Mouse (Mus musculus) stomach, postnatal 0 days (tissue): ENCODE data around the gene Npm1. TPM values are rescaled to one million over a fixed set of nuclear protein-coding genes. Genes with fewer than 3 reads are reported as not detected.

Experiments used
- ATAC-seq: fragments of 200-750 bp; cut with Nextera tagmentation; 2 replicates; pipeline ENCODE4 v1.8.0; 2017; ENCODE audit not compliant: low FRiP score, low TSS enrichment
- DNase-seq: peaks from one replicate; pipeline ENCODE4 v3.0.0-alpha.2; 2016; ENCODE audit warnings: low spot score
- H3K27ac ChIP-seq: fragments of 300-500 bp; sonication (generic); replicated peaks from 2 replicates; pipeline ENCODE4 v1.5.1; 2014; ENCODE audit warnings: mild to moderate bottlenecking, control low read depth
- H3K27me3 ChIP-seq: fragments of 300-500 bp; sonication (generic); 2 replicates; pipeline ENCODE4 v1.6.1; 2014; ENCODE audit warnings: low read length; ENCODE audit not compliant: control insufficient read depth, insufficient read depth
- H3K36me3 ChIP-seq: fragments of 300-500 bp; sonication (generic); 2 replicates; pipeline ENCODE4 v1.6.1; 2014; ENCODE audit warnings: low read length, mixed read lengths; ENCODE audit not compliant: control insufficient read depth, insufficient read depth
- H3K4me1 ChIP-seq: fragments of 300-500 bp; sonication (generic); replicated peaks from 2 replicates; pipeline ENCODE4 v1.6.1; 2014; ENCODE audit warnings: antibody characterized with exemption; ENCODE audit not compliant: control insufficient read depth, insufficient read depth
- H3K4me2 ChIP-seq: fragments of 300-500 bp; sonication (generic); replicated peaks from 2 replicates; pipeline ENCODE4 v1.6.1; 2014; ENCODE audit warnings: low read depth, mild to moderate bottlenecking, control low read depth, moderate library complexity
- H3K4me3 ChIP-seq: fragments of 300-500 bp; sonication (generic); 2 replicates; pipeline ENCODE4 v1.5.1; 2014; ENCODE audit warnings: low read depth, low read length, control low read depth
- H3K9ac ChIP-seq: fragments of 300-500 bp; sonication (generic); 2 replicates; pipeline ENCODE4 v1.6.1; 2014; ENCODE audit warnings: mild to moderate bottlenecking, low read length, control low read depth, mixed read lengths
- H3K9me3 ChIP-seq: fragments of 300-500 bp; sonication (generic); 2 replicates; pipeline ENCODE4 v1.6.1; 2016; ENCODE audit warnings: low read length; ENCODE audit not compliant: control insufficient read depth
- CTCF ChIP-seq: IDR thresholded peaks from 2 replicates; pipeline ENCODE4 v1.5.1; 2016; ENCODE audit warnings: antibody characterized with exemption, low read depth, mild to moderate bottlenecking, moderate library complexity
- EP300 ChIP-seq: optimal IDR thresholded peaks from 2 replicates; pipeline ENCODE3; 2016; ENCODE audit warnings: antibody characterized with exemption
- WGBS: fragments of 180-500 bp; shearing (Covaris S2); extraction: QIAGEN DNeasy Blood & Tissue Kit; methylation state at CpG from one replicate; pipeline ENCODE4 v1.1.7; 2014; 5-methylcytosine and 5-hydroxymethylcytosine counted together
- polyA plus RNA-seq: library from polyadenylated mRNA; unstranded; fragments of >200 nt; fragmentation: Nextera tagmentation; extraction: Ambion mirVana; gene quantifications from 2 replicates; pipeline ENCODE4 v1.2.1, GENCODE M21; 2015

Gene Npm1
- polyA plus RNA-seq, 1 experiment from 2014 or later: 356 TPM

GRCm38 (mm10) chr11:33156436-33157015 is 6.5 kb downstream of the Npm1 start:
- Histone ChIP-seq H3K9me3 (no peaks in the 10 kb centered on the region), H3K27ac (no peak overlapping the region), H3K9ac (no peak overlapping the region), H3K4me2 (no peak overlapping the region), H3K4me3 (no peak overlapping the region), H3K27me3 (no peaks in the 10 kb centered on the region), H3K4me1 (no peaks in the 10 kb centered on the region), H3K36me3 (peaks cover 7% of the 10 kb centered on the region; the same call in 1 of the 2 replicates)
- ATAC-seq (no peak), DNase-seq (no peak)
- 64% methylated on average over 4 of the region's 4 CpGs for WGBS
- TF ChIP-seq CTCF (no peak), EP300 (no peak)

DNA sequence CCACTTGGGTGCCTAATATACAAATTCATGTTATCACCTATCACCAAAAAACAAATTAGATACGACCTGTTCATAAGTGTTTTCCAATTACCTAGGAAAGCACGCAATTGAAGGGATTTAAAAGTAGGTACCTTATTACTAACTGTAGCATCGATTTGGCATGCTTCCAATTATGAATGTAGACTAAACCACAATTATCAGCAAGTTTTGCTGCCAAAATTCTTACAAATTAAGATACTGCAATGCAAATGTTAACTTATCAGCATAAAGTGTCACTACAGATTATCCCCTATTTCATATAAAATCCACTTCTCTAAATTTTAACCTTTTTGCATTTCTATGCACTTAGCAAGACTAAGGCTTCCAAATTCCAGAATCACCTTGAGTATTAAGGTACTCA is 8.5 kb downstream of the Npm1 start:
- H3K27ac ChIP-seq: no peak overlapping the region
- ATAC-seq: no peak
- 80% methylated on average over 3 of the region's 3 CpGs for WGBS
- H3K36me3 ChIP-seq: peaks cover 11% of the 10 kb centered on the region; the same call in 1 of the 2 replicates
- H3K4me3 ChIP-seq: no peak overlapping the region
- H3K4me2 ChIP-seq: no peak overlapping the region
- TF ChIP-seq CTCF (no peak), EP300 (no peak)
- no peaks in the 10 kb centered on the region for H3K9me3 ChIP-seq
- H3K9ac ChIP-seq: no peak overlapping the region
- H3K27me3 ChIP-seq: no peaks in the 10 kb centered on the region
- no peak for DNase-seq
- H3K4me1 ChIP-seq: no peaks in the 10 kb centered on the region

GRCm38 (mm10) chr11:33152997-33153396 is 10.0 kb downstream of the Npm1 start:
- H3K36me3 ChIP-seq: peaks cover 11% of the 10 kb centered on the region; the same call in 1 of the 2 replicates
- no peak for DNase-seq

GRCm38 (mm10) chr11:33151780-33152145 is 11.2 kb downstream of the Npm1 start:
- DNase-seq (no peak), ATAC-seq (no peak)
- Histone ChIP-seq H3K27ac (no peak overlapping the region), H3K4me3 (no peak overlapping the region), H3K9ac (no peak overlapping the region), H3K9me3 (no peaks in the 10 kb centered on the region), H3K27me3 (no peaks in the 10 kb centered on the region), H3K4me2 (no peak overlapping the region), H3K36me3 (peaks cover 6% of the 10 kb centered on the region; the same call in 1 of the 2 replicates), H3K4me1 (peaks cover 2% of the 10 kb centered on the region; the same call in 1 of the 2 replicates)
- 78% methylated on average over 4 of the region's 4 CpGs for whole genome bisulfite sequencing
- TF ChIP-seq CTCF (no peak), EP300 (no peak)

More at GRCm38 (mm10) chr11:33152997-33153396, 10.0 kb downstream of the Npm1 start:
- no peak for ATAC-seq
- H3K4me3 ChIP-seq: no peak overlapping the region
- 83% methylated on average over 1 of the region's 1 CpGs for WGBS
- no peaks in the 10 kb centered on the region for H3K27me3 ChIP-seq
- no peak overlapping the region for H3K4me2 ChIP-seq
- TF ChIP-seq EP300: no peak
- no peak for TF ChIP-seq CTCF
- no peaks in the 10 kb centered on the region for H3K4me1 ChIP-seq
- no peak overlapping the region for H3K9ac ChIP-seq
- H3K27ac ChIP-seq: no peak overlapping the region
- no peaks in the 10 kb centered on the region for H3K9me3 ChIP-seq

- TF ChIP-seq EP300: no peak
- no peak for TF ChIP-seq CTCF
- 73% methylated on average over 3 of the region's 3 CpGs for WGBS
- H3K27me3 ChIP-seq: no peaks in the 10 kb centered on the region
- DNase-seq (no peak), ATAC-seq (no peak)
- H3K9me3 ChIP-seq: no peaks in the 10 kb centered on the region
- H3K9ac ChIP-seq: no peak overlapping the region
- no peak overlapping the region for H3K4me2 ChIP-seq
- peaks cover 5% of the 10 kb centered on the region; the same call in 1 of the 2 replicates for H3K4me1 ChIP-seq
- H3K36me3 ChIP-seq: peaks cover 4% of the 10 kb centered on the region; the same call in 1 of the 2 replicates
- H3K4me3 ChIP-seq: no peak overlapping the region
- H3K27ac ChIP-seq: no peak overlapping the region
Observed at GRCm38 (mm10) chr11:33151128-33151779, 11.8 kb downstream of the Npm1 start.

DNA sequence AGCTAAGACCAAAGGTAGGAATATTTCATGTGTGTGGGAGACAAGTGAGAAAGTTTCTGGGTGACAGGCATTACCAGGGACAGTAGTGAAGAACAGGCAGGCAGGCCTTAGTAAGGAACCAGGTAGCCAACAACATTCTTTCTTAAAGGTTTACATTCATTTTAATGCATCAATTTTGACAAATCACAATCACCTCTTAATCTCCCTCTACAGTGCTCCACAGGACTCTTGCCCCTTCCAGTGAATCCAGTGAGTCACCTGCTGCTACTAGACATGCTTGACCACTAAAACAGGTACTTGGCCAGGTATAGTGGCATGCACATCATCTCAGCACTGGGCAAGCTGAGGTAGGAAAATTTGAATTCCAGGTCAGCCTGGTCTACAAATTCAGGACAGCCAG is 12.6 kb downstream of the Npm1 start:
- no peak overlapping the region for H3K4me3 ChIP-seq
- ATAC-seq (no peak), DNase-seq (no peak)
- no peak overlapping the region for H3K27ac ChIP-seq
- peaks cover 5% of the 10 kb centered on the region; the same call in 1 of the 2 replicates for H3K4me1 ChIP-seq
- no peak overlapping the region for H3K4me2 ChIP-seq
- peaks cover 3% of the 10 kb centered on the region; the same call in 1 of the 2 replicates for H3K36me3 ChIP-seq
- no peaks in the 10 kb centered on the region for H3K9me3 ChIP-seq
- TF ChIP-seq CTCF (no peak), EP300 (no peak)
- no peaks in the 10 kb centered on the region for H3K27me3 ChIP-seq
- no peak overlapping the region for H3K9ac ChIP-seq
